Mouse (Mus musculus) lung, adult 2 months (tissue): Measurements from ENCODE around the gene Alpl. TPM values are rescaled to one million over a fixed set of nuclear protein-coding genes. Genes with fewer than 3 reads are reported as not detected.

Experiments used
- DNase-seq: peaks from one replicate; pipeline ENCODE4 v3.0.0; 2022
- H3K4me1 ChIP-seq: fragments of 200-500 bp; 2 replicates; pipeline ENCODE4 v1.6.1; 2011; ENCODE audit warnings: low read length; ENCODE audit not compliant: control insufficient read depth, insufficient read depth
- H3K4me3 ChIP-seq: fragments of 200-500 bp; replicated peaks from 2 replicates; pipeline ENCODE3; 2011; ENCODE audit warnings: low read depth, mild to moderate bottlenecking, control low read depth, low read length; ENCODE audit errors: extremely low read depth
- CTCF ChIP-seq: fragments of 200-500 bp; IDR thresholded peaks from 2 replicates; pipeline ENCODE4 v1.5.1; 2011; ENCODE audit warnings: mild to moderate bottlenecking, low read length, control low read depth; ENCODE audit not compliant: insufficient read depth
- POLR2A ChIP-seq: fragments of 200-500 bp; IDR thresholded peaks from 2 replicates; pipeline ENCODE4 v1.6.1; 2011; ENCODE audit warnings: low read depth, mild to moderate bottlenecking, control low read depth, low read length, borderline replicate concordance; ENCODE audit errors: extremely low read depth
- WGBS: fragments of 180-500 bp; shearing (Covaris S2); methylation state at CpG from one replicate; pipeline ENCODE4 v1.1.7; 2018; 5-methylcytosine and 5-hydroxymethylcytosine counted together
- polyA plus RNA-seq: library from polyadenylated mRNA; depleted of rRNA; stranded (reverse); fragments of >200 nt; gene quantifications from 2 replicates; pipeline ENCODE4 v1.2.3, GENCODE M21; 2012

Gene Alpl
- polyA plus RNA-seq, 1 experiment, result 5.4 TPM

- TF ChIP-seq CTCF (no peak), POLR2A (no peak)
- H3K4me3 ChIP-seq, result no peak overlapping the region
- 47% methylated on average over 5 of the region's 5 CpGs for WGBS
- no peak for DNase-seq
- peaks cover 2% of the 10 kb centered on the region; the same call in 1 of the 2 replicates for H3K4me1 ChIP-seq
Measured at GRCm38 (mm10) chr4:137766365-137766764, 29.8 kb downstream of the Alpl start.

DNA sequence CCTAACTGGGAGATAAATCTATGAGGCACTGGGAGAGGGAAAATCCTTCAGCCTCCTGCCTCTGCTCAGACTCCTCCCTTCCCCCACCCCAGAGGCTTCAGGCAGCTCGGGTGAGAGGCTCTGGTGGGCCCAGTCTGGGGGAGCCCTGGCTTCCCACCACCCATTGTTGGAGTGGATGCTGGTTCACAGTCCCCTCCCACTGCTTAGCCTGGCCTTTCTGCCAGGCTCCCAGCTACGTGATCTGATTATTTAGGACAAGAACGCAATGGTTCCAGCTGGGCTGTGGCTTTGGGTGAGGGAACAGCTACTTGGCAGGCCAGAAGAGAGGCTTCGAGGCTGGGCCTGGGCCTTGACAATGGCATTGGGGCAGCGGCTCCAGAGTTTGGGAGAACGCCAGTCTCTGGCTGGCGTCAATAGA is 30.6 kb downstream of the Alpl start:
- TF ChIP-seq POLR2A (no peak), CTCF (no peak)
- peaks cover 2% of the 10 kb centered on the region; the same call in 1 of the 2 replicates for H3K4me1 ChIP-seq
- no peak overlapping the region for H3K4me3 ChIP-seq
- DNase-seq, result no peak
- 74% methylated on average over 7 of the region's 7 CpGs for WGBS

- no peak for DNase-seq
- no peak overlapping the region for H3K4me3 ChIP-seq
- H3K4me1 ChIP-seq, result peaks cover 2% of the 10 kb centered on the region; the same call in 1 of the 2 replicates
- TF ChIP-seq CTCF (no peak), POLR2A (no peak)
- 73% methylated on average over 3 of the region's 3 CpGs for WGBS
Measured at GRCm38 (mm10) chr4:137764621-137765020, 31.6 kb downstream of the Alpl start.

DNA sequence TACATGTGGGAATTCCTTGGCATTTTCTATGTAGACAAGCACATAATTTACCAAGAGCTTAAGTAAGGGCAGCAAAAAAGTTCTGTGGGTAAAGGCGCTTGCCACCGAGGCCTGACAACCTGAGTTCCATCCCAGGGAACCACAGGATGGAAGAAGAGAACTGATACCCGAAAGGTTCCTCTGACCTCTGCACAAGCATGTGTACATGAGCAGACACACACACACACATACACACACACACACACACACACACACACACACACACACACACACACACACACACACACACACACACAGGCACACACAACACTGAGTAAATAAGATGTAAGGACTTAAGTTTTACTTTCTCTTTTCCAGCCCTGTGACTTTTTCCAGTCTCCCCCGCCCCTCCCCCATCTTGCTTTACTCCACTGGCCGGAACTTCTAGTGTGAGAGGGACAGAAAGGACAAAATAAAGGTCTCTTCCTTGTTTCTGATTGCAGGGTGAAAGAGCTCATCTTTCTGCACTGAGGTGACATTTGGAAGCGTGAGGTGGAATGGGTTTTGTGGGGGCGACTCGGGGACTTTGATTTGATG is 32.2 kb downstream of the Alpl start:
- Histone ChIP-seq H3K4me3 (no peak overlapping the region), H3K4me1 (peaks cover 2% of the 10 kb centered on the region; the same call in 1 of the 2 replicates)
- TF ChIP-seq CTCF (no peak), POLR2A (no peak)
- 54% methylated on average over 8 of the region's 8 CpGs for WGBS
- no peak for DNase-seq

- Histone ChIP-seq H3K4me1 (peaks cover 2% of the 10 kb centered on the region; the same call in 1 of the 2 replicates), H3K4me3 (no peak overlapping the region)
- TF ChIP-seq CTCF (no peak), POLR2A (no peak)
- 82% methylated on average over 9 of the region's 9 CpGs for WGBS
- no peak for DNase-seq
Measured at GRCm38 (mm10) chr4:137762886-137763285, 33.3 kb downstream of the Alpl start.

DNA sequence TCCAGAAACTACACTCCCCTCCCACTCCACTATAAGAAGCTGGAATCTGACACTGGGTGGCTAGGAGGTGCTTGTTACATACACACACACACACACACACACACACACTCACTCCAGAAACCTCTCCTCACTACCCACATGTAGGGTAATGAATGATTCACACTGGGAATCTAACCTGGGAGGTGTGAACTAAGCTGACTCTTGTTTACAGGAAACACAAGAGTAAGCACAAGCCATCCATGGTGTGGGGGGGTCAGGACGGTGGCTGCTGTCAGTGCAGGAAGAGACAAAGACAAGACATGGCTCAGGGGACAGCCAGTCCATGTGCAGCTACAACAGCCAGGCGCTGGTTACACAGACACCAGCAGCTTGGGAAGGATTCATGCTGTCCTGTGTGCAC is 41.7 kb downstream of the Alpl start:
- Histone ChIP-seq H3K4me1 (no peaks in the 10 kb centered on the region), H3K4me3 (no peak overlapping the region)
- TF ChIP-seq CTCF, result no peak
- TF ChIP-seq POLR2A, result no peak
- WGBS, result 69% methylated on average over 2 of the region's 2 CpGs
- DNase-seq, result no peak

DNA sequence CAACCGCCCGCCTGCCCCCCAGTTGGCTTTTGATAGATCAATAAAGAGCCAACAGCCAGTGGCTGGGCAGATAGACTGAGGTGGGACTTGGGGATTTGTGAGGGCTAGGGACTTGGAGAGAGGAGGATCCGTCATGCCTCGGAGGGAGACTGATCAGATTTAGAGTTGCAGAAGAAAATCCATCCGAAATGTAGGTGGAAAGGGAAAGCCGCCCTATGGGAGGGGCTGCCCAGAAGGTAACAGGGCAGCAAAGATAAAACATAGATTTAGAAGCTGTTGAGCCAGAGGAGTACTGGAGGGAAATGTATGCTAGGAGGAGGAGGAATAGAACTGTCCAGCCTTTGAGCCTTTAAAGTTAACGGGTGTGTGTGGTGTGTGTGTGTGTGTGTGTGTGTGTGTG is 43.0 kb downstream of the Alpl start:
- Histone ChIP-seq H3K4me1 (peaks cover 3% of the 10 kb centered on the region; the same call in 1 of the 2 replicates), H3K4me3 (no peak overlapping the region)
- 83% methylated on average over 7 of the region's 7 CpGs for WGBS
- TF ChIP-seq CTCF (no peak), POLR2A (no peak)
- no peak for DNase-seq

GRCm38 (mm10) chr4:137752471-137752870 is 43.7 kb downstream of the Alpl start:
- DNase-seq, result no peak
- WGBS, result 83% methylated on average over 15 of the region's 15 CpGs
- Histone ChIP-seq H3K4me1 (peaks cover 3% of the 10 kb centered on the region; the same call in 1 of the 2 replicates), H3K4me3 (no peak overlapping the region)
- TF ChIP-seq CTCF (no peak), POLR2A (no peak)

GRCm38 (mm10) chr4:137751717-137752116 is 44.5 kb downstream of the Alpl start:
- DNase-seq, result no peak
- Histone ChIP-seq H3K4me1 (peaks cover 3% of the 10 kb centered on the region; the same call in 1 of the 2 replicates), H3K4me3 (no peak overlapping the region)
- TF ChIP-seq CTCF (no peak), POLR2A (no peak)
- WGBS, result 47% methylated on average over 9 of the region's 9 CpGs

- Histone ChIP-seq H3K4me1 (peaks cover 3% of the 10 kb centered on the region; the same call in 1 of the 2 replicates), H3K4me3 (no peak overlapping the region)
- TF ChIP-seq POLR2A (no peak), CTCF (no peak)
- DNase-seq, result no peak
- 66% methylated on average over 8 of the region's 8 CpGs for WGBS
Measured at GRCm38 (mm10) chr4:137751310-137751709, 44.9 kb downstream of the Alpl start.
